Mouse (Mus musculus): ENCODE measurements around the gene Rnf145.

- peak; percentile 34 for TF ChIP-seq CTCF (IDR thresholded peaks at IDR 0.05; ENCODE audit: low read depth)
- TF ChIP-seq EP300 (optimal IDR thresholded peaks at IDR 0.05), result no peak
Measured at GRCm38 (mm10) chr11:44517561-44518280, 1.0 kb upstream of the Rnf145 start.
